Mouse (Mus musculus): ENCODE results near the gene Hc. TPM values are rescaled to one million over a fixed set of nuclear protein-coding genes. Genes with fewer than 3 reads are reported as not detected.

Gene Hc
- not detected for polyA plus RNA-seq (2015; fragmentation: Illumina TruSeq; extraction: RNeasy Lipid Tissue Mini Kit (QIAGEN cat#74804); ENCODE audit: insufficient read depth, low read depth, low replicate concordance)

GRCm38 (mm10) chr2:35061338-35061737 is at the start of gene Hc:
Hc (minus strand) TSS chr2:35061438.

DNA sequence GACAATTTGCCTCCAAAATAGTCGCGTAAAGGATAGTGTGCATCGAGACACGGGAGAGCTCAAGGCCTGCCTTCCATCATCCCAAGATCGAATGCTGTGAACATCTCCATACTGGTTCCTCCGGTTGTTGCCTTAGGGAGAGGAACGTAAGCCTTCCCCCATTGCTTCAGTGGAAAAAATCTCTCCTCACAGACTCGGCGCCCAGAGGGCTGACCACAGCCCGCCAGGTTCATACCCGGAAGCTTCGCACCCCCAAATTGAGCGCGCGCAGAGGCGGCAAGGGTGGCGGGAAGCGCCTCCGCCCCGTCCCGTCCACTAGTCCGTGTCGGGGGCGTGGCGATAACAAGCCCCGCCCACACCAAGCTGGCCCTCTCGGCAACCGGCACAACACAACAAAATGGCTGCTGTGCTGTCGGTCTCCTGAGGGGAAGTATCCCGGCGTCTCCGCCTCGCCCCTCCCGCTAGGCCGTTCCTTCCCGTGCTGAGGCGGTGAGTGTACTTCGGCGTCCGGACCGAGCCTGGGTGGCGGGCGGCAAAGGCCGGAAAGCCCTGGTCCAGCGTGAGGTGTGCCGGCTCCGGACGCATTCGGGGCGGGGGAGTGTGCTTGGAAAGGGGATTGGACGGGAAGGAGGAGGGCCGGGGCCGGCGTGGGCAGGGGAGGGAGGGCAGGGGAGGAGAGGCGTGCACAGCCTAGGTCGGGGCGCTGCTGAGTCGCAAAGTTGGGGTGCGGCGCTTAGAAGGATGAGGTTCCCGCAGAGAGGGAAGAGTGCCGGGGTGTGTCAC is 48.1 kb upstream of the Hc start, which contains the start of gene Cntrl:
Gene Cntrl, plus strand, starts transcription at position 352 of the 783 bp plus-strand sequence.

GRCm38 (mm10) chr2:35101443-35101842 is 40.2 kb upstream of the Hc start, which contains the start of gene AI182371:
AI182371 (minus strand) TSS chr2:35101543.

GRCm38 (mm10) chr2:34961481-34962036 is 99.7 kb downstream of the Hc start, which contains the start of gene Traf1:
Traf1 (minus strand) TSS chr2:34961772.

Other genes starting within 250 kb of the Hc start
- gene Fbxw2, start 235.1 kb downstream of the Hc start, polyA plus RNA-seq (2015; fragmentation: Illumina TruSeq; extraction: RNeasy Lipid Tissue Mini Kit (QIAGEN cat#74804); ENCODE audit: insufficient read depth, low read depth, low replicate concordance) = 16.5 TPM
- not detected for gene Gm34653, start 228.4 kb downstream of the Hc start, polyA plus RNA-seq (2015; fragmentation: Illumina TruSeq; extraction: RNeasy Lipid Tissue Mini Kit (QIAGEN cat#74804); ENCODE audit: insufficient read depth, low read depth, low replicate concordance)
- 4.3 TPM for gene Cutal, start 187.0 kb downstream of the Hc start, polyA plus RNA-seq (2015; fragmentation: Illumina TruSeq; extraction: RNeasy Lipid Tissue Mini Kit (QIAGEN cat#74804); ENCODE audit: insufficient read depth, low read depth, low replicate concordance)
- 7.3 TPM for gene Psmd5, start 186.5 kb downstream of the Hc start, polyA plus RNA-seq (2015; fragmentation: Illumina TruSeq; extraction: RNeasy Lipid Tissue Mini Kit (QIAGEN cat#74804); ENCODE audit: insufficient read depth, low read depth, low replicate concordance)
- 0.44 TPM for gene Phf19, start 147.4 kb downstream of the Hc start, polyA plus RNA-seq (2015; fragmentation: Illumina TruSeq; extraction: RNeasy Lipid Tissue Mini Kit (QIAGEN cat#74804); ENCODE audit: insufficient read depth, low read depth, low replicate concordance)
- 3.5 TPM for gene Traf1, start 99.7 kb downstream of the Hc start, polyA plus RNA-seq (2015; fragmentation: Illumina TruSeq; extraction: RNeasy Lipid Tissue Mini Kit (QIAGEN cat#74804); ENCODE audit: insufficient read depth, low read depth, low replicate concordance)
- gene AI182371, start 40.1 kb upstream of the Hc start, polyA plus RNA-seq (2015; fragmentation: Illumina TruSeq; extraction: RNeasy Lipid Tissue Mini Kit (QIAGEN cat#74804); ENCODE audit: insufficient read depth, low read depth, low replicate concordance) = 0.65 TPM
- gene Cntrl, start 48.1 kb upstream of the Hc start, polyA plus RNA-seq (2015; fragmentation: Illumina TruSeq; extraction: RNeasy Lipid Tissue Mini Kit (QIAGEN cat#74804); ENCODE audit: insufficient read depth, low read depth, low replicate concordance) = 9.3 TPM
- gene Rab14, start 139.7 kb upstream of the Hc start, polyA plus RNA-seq (2015; fragmentation: Illumina TruSeq; extraction: RNeasy Lipid Tissue Mini Kit (QIAGEN cat#74804); ENCODE audit: insufficient read depth, low read depth, low replicate concordance) = 23.1 TPM
- 449 TPM for gene Gsn, start 194.9 kb upstream of the Hc start, polyA plus RNA-seq (2015; fragmentation: Illumina TruSeq; extraction: RNeasy Lipid Tissue Mini Kit (QIAGEN cat#74804); ENCODE audit: insufficient read depth, low read depth, low replicate concordance)